In the genomic region with DNA sequence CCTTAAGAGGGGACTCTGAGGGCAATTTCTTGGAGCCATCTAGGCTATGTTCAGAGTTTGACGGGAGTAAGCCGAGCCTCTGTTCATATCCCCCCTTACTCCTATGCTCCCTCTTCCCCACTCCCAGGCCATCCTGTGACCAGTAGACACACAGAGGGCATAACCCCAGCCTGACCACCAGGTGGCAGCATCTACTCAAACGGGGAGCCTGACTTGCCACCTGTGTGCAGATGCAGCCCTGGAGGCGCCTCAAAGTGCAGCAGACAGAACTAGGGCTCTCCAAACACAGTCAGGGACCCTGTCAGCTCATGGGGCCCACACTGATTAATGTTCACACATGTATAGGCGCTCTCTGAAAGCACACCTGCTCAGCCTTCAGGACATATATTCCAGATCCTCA, we compare ENCODE assay signal across 8 mouse cellular contexts. TPM values are rescaled to one million over a fixed set of nuclear protein-coding genes. Genes with fewer than 3 reads are reported as not detected.
DNase-seq lines count a peak whose midpoint lies in the region; ATAC-seq and TF ChIP-seq lines count a peak whose summit lies in the region.

No protein-coding gene starts in this region.

- WGBS in neural tube, embryonic 15.5 days = 11% methylated on average over 5 of the region's 5 CpGs
- 7% methylated on average over 5 of the region's 5 CpGs for WGBS in intestine, embryonic 15.5 days
- WGBS in limb, embryonic 14.5 days = 4% methylated on average over 5 of the region's 5 CpGs
- WGBS in midbrain, embryonic 16.5 days = 5% methylated on average over 5 of the region's 5 CpGs

- no peak for TF ChIP-seq POLR2A in cortical plate, adult 2 months (IDR thresholded peaks at IDR 0.05; ENCODE audit: extremely low read depth, insufficient read depth, low read length)
- TF ChIP-seq POLR2A in limb, embryonic 14.5 days (IDR thresholded peaks at IDR 0.05; ENCODE audit: borderline replicate concordance, extremely low read depth, insufficient read depth, insufficient read length) = no peak

- TF ChIP-seq CTCF in cortical plate, adult 2 months (IDR thresholded peaks at IDR 0.05; ENCODE audit: extremely low read depth, insufficient read depth, low read length) = peak; percentile 96

- no peaks in the 10 kb centered on the region for H3K36me3 ChIP-seq in neural tube, embryonic 15.5 days
- H3K36me3 ChIP-seq in intestine, embryonic 15.5 days = no peaks in the 10 kb centered on the region
- no peaks in the 10 kb centered on the region for H3K36me3 ChIP-seq in limb, embryonic 14.5 days (ENCODE audit: control insufficient read depth, insufficient read depth, low read length)
- no peaks in the 10 kb centered on the region for H3K36me3 ChIP-seq in midbrain, embryonic 16.5 days (ENCODE audit: control insufficient read depth, insufficient read depth, low read length)

- H3K9me3 ChIP-seq in neural tube, embryonic 15.5 days (replicated peaks) = no peaks in the 10 kb centered on the region
- H3K9me3 ChIP-seq in intestine, embryonic 15.5 days = no peaks in the 10 kb centered on the region
- no peaks in the 10 kb centered on the region for H3K9me3 ChIP-seq in limb, embryonic 14.5 days (ENCODE audit: control insufficient read depth, low read length)
- H3K9me3 ChIP-seq in midbrain, embryonic 16.5 days (replicated peaks; ENCODE audit: control insufficient read depth, low read length, poor library complexity, severe bottlenecking) = no peaks in the 10 kb centered on the region

- peaks cover 19% of the 10 kb centered on the region for H3K27me3 ChIP-seq in neural tube, embryonic 15.5 days (replicated peaks)
- peaks cover 14% of the 10 kb centered on the region; the same call in 1 of the 2 replicates for H3K27me3 ChIP-seq in intestine, embryonic 15.5 days (replicated peaks)
- H3K27me3 ChIP-seq in limb, embryonic 14.5 days (ENCODE audit: control insufficient read depth, insufficient read depth, low read length) = peaks cover 6% of the 10 kb centered on the region; the same call in 1 of the 2 replicates
- peaks cover 2% of the 10 kb centered on the region for H3K27me3 ChIP-seq in midbrain, embryonic 16.5 days (ENCODE audit: control insufficient read depth, insufficient read depth, low read depth, low read length)

- peaks cover 23% of the 10 kb centered on the region for H3K4me1 ChIP-seq in neural tube, embryonic 15.5 days
- no peaks in the 10 kb centered on the region; the same call in 1 of the 2 replicates for H3K4me1 ChIP-seq in cortical plate, adult 2 months (ENCODE audit: control insufficient read depth, insufficient read depth, low read length)
- peaks cover 24% of the 10 kb centered on the region for H3K4me1 ChIP-seq in intestine, embryonic 15.5 days (replicated peaks)
- H3K4me1 ChIP-seq in limb, embryonic 14.5 days (ENCODE audit: control insufficient read depth, insufficient read depth, low read length) = peaks cover 12% of the 10 kb centered on the region
- H3K4me1 ChIP-seq in midbrain, embryonic 16.5 days (ENCODE audit: control insufficient read depth, insufficient read depth, low read length) = no peaks in the 10 kb centered on the region

- H3K27ac ChIP-seq in neural tube, embryonic 15.5 days (replicated peaks) = no peak overlapping the region
- H3K27ac ChIP-seq in cortical plate, adult 2 months (ENCODE audit: insufficient read depth, low read length) = no peak overlapping the region
- no peak overlapping the region for H3K27ac ChIP-seq in intestine, embryonic 15.5 days
- H3K27ac ChIP-seq in limb, embryonic 14.5 days (replicated peaks; ENCODE audit: low read depth, low read length) = no peak overlapping the region
- H3K27ac ChIP-seq in midbrain, embryonic 16.5 days (ENCODE audit: low read length) = no peak overlapping the region

- H3K4me3 ChIP-seq in neural tube, embryonic 15.5 days (replicated peaks) = no peak overlapping the region
- H3K4me3 ChIP-seq in cortical plate, adult 2 months (ENCODE audit: insufficient read depth, low read length) = no peak overlapping the region
- H3K4me3 ChIP-seq in intestine, embryonic 15.5 days (replicated peaks) = no peak overlapping the region
- H3K4me3 ChIP-seq in limb, embryonic 14.5 days (replicated peaks; ENCODE audit: low read length) = no peak overlapping the region
- no peak overlapping the region for H3K4me3 ChIP-seq in midbrain, embryonic 16.5 days (ENCODE audit: low read depth, low read length)

- no peak for ATAC-seq in neural tube, embryonic 15.5 days (ENCODE audit: low FRiP score)
- peak; percentile 79 for ATAC-seq in intestine, embryonic 15.5 days
- ATAC-seq in limb, embryonic 14.5 days (ENCODE audit: low FRiP score, low read depth) = peak; percentile 70; the same call in 1 of the 2 replicates
- ATAC-seq in midbrain, embryonic 16.5 days = peak; percentile 52

- DNase-seq in neural tube, embryonic 10.5 days (ENCODE audit: extremely low spot score, low spot score) = peak; percentile 86
- peak; percentile 69 for DNase-seq in gastrocnemius, postnatal 25 days
- peak; percentile 67 for DNase-seq in limb, embryonic 14.5 days (ENCODE audit: low spot score)
- DNase-seq in spleen, postnatal 14 days (ENCODE audit: low spot score in 2 of 2) = peak; percentile 76 to 86

- H3K9ac ChIP-seq in neural tube, embryonic 15.5 days (replicated peaks) = no peak overlapping the region
- H3K9ac ChIP-seq in intestine, embryonic 15.5 days = no peak overlapping the region; the same call in 1 of the 2 replicates
- H3K9ac ChIP-seq in limb, embryonic 14.5 days (ENCODE audit: low read depth, low read length, severe bottlenecking) = no peak overlapping the region
- no peak overlapping the region for H3K9ac ChIP-seq in midbrain, embryonic 16.5 days (ENCODE audit: low read depth, low read length)

- no peak overlapping the region for H3K4me2 ChIP-seq in neural tube, embryonic 15.5 days
- no peak overlapping the region for H3K4me2 ChIP-seq in intestine, embryonic 15.5 days (replicated peaks)
- H3K4me2 ChIP-seq in limb, embryonic 14.5 days (replicated peaks; ENCODE audit: low read depth, low read length, severe bottlenecking) = no peak overlapping the region
- H3K4me2 ChIP-seq in midbrain, embryonic 16.5 days (ENCODE audit: low read length) = no peak overlapping the region

RNA-seq across cellular contexts. Expression of a gene that starts 8.8 kb away (rescaled TPM):
- polyA plus RNA-seq in neural tube, embryonic 15.5 days (2015; fragmentation: Nextera tagmentation; extraction: Ambion mirVana) = 1.00 and 1.4 TPM in 2 replicates
- 32.1 and 39.0 TPM in 2 replicates for polyA plus RNA-seq in cortical plate, adult 2 months (2012; rRNA removed)
- total RNA-seq in gastrocnemius, postnatal 25 days (2021) = 1 to 10 TPM; 8.5 to 8.8 TPM
- polyA plus RNA-seq in intestine, embryonic 15.5 days (2015; fragmentation: Nextera tagmentation; extraction: Ambion mirVana) = 4.9 and 5.2 TPM in 2 replicates
- polyA plus RNA-seq in limb, embryonic 14.5 days (2012; rRNA removed) = 10.4 and 13.8 TPM in 2 replicates
- 1.9 and 2.1 TPM in 2 replicates for polyA plus RNA-seq in limb, embryonic 14.5 days (2014; fragmentation: Nextera tagmentation; extraction: Ambion mirVana)
- 0.77 and 1.2 TPM in 2 replicates for polyA plus RNA-seq in midbrain, embryonic 16.5 days (2015; fragmentation: Nextera tagmentation; extraction: Ambion mirVana)
